Mouse (Mus musculus): ENCODE measurements around the gene Nifk. TPM values are rescaled to one million over a fixed set of nuclear protein-coding genes. Genes with fewer than 3 reads are reported as not detected.

Gene Nifk
- polyA plus RNA-seq (2016; fragmentation: Nextera tagmentation; extraction: Ambion mirVana), result 93.0 and 105 TPM in 2 replicates

DNA sequence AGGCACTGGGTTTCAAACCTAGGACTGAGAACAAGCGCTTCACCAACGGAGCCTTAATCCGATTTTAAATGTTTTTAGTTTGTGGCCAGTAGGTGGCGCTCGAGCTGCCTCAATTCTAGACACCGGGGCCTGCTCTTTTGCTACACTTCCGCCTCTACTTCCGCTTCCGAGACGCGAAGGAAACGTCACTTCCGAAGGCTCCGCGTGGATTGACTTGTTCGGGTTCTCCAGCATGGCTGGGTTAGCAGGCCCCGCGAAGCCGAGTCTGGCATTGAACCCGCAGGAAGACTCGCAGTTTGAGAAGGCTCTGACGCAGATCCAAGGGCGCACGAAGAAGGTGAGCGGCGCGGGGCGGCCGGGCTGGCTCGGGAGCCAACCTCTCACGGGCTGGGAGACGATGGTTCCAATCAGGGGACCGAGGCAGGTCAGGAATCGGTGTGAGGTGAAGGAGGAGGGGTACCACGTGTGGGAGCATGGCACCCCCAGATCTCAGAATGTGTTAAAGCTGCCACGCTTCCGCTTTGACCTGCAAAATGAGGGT is at the start of gene Nifk:
Gene Nifk, plus strand, starts transcription at position 179 of the 541 bp plus-strand sequence.
- peak within 1 kb of the TSS; percentile 93 for H3K4me3 ChIP-seq
- peaks cover 31% of the 10 kb centered on the region for H3K36me3 ChIP-seq
- WGBS, result under 1% methylated on average over 37 of the region's 37 CpGs
- peak within 1 kb of the TSS; percentile 85 for H3K27ac ChIP-seq (replicated peaks)
- DNase-seq (ENCODE audit: low spot score), result peak; percentile 94
- peaks cover 11% of the 10 kb centered on the region for H3K4me1 ChIP-seq
- no peaks in the 10 kb centered on the region for H3K27me3 ChIP-seq (ENCODE audit: low read depth, poor library complexity, severe bottlenecking)
- no peaks in the 10 kb centered on the region for H3K9me3 ChIP-seq (replicated peaks)

DNA sequence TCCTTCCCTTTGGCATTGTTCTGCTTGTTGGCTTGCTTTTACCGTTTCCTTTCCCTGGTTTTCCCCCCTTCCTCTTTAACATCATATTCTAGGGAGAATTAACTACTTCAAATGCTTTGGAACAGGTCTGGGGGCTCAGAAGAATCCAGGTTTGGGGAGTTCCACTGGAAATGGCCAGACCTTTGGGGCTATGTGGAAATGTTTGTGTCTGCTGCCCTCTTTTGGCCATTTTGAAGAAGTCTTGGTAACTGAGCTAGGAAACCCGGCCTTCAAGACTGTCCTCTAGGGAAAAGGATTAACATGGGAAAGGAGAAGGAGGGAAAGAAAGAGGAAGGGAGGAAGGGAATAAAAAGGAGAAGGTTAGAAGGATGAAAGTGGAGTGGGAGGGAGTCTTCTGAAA is 46.5 kb upstream of the Nifk start:
- 13% methylated on average over 2 of the region's 2 CpGs for WGBS
- Histone ChIP-seq H3K4me3 (no peak overlapping the region), H3K9me3 (replicated peaks) (no peaks in the 10 kb centered on the region), H3K36me3 (no peaks in the 10 kb centered on the region), H3K27ac (replicated peaks) (no peak overlapping the region), H3K27me3 (ENCODE audit: low read depth, poor library complexity, severe bottlenecking) (no peaks in the 10 kb centered on the region), H3K4me1 (no peaks in the 10 kb centered on the region)
- peak; percentile 11 for DNase-seq (ENCODE audit: low spot score)

DNA sequence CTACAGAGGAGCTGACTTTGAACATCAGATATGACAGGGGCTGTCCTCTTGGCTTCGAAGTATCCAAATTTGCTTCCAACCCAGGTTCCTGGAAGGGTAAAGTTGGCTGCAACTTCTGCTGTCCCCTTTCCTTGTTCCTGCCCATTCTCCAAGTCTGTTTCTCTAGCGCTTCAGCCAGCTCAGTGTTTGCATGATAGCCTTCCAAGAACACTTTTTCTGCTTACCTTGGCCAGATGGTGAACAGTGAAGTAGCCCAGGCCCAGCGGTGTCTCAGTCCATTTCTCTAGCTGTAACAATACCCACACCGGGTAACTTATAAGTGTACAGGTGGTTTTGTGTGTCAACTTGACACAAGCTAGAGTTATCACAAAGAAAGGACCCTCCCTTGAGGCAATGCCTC is 29.3 kb upstream of the Nifk start:
- H3K4me3 ChIP-seq, result no peak overlapping the region
- H3K27me3 ChIP-seq (ENCODE audit: low read depth, poor library complexity, severe bottlenecking), result no peaks in the 10 kb centered on the region
- H3K4me1 ChIP-seq, result no peaks in the 10 kb centered on the region
- H3K36me3 ChIP-seq, result peaks cover 33% of the 10 kb centered on the region
- H3K9me3 ChIP-seq (replicated peaks), result no peaks in the 10 kb centered on the region
- WGBS, result 91% methylated on average over 4 of the region's 4 CpGs
- H3K27ac ChIP-seq (replicated peaks), result no peak overlapping the region
- DNase-seq (ENCODE audit: low spot score), result no peak

DNA sequence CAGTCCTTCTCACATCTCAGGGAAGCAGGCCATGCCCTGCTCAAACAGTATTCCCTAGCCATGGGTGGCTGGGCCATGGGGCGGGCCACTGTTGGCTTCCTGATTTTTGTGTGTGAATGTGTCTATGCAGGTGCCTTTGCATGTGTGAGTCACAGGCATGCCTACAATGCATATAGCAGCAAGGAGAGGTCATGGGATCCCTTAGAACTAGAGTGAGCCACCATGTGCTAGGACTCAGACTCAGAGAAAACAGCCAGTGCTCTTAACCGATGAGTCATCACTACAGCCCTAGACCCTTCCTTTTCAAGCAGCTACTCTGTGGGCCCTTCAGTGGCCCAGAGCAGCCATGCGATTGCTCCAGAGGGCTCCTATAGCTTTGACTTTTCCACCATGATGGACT is 27.4 kb upstream of the Nifk start:
- 92% methylated on average over 3 of the region's 3 CpGs for WGBS
- Histone ChIP-seq H3K36me3 (peaks cover 52% of the 10 kb centered on the region), H3K4me1 (no peaks in the 10 kb centered on the region), H3K27me3 (ENCODE audit: low read depth, poor library complexity, severe bottlenecking) (no peaks in the 10 kb centered on the region), H3K4me3 (no peak overlapping the region), H3K9me3 (replicated peaks) (no peaks in the 10 kb centered on the region), H3K27ac (replicated peaks) (no peak overlapping the region)
- no peak for DNase-seq (ENCODE audit: low spot score)

DNA sequence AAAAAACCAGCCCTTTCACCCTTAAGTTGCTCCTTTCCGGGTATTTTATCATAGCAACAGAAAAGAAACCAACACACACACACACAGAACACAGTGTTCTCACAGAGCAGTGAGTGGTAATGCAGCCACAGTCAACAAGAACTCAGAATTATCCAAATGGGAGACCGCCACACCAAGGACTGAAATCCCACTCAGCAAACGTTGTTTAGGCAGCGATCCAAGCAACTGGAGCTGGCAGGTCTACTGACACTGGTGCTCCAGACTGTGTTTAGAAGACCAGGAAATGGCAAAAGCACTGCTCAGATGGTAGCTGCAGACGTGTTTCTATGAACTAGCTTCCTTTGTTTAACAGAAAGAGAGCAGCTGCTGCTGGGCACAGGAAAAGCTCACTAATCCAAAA is 26.8 kb upstream of the Nifk start:
- WGBS, result 87% methylated on average over 5 of the region's 5 CpGs
- no peak overlapping the region for H3K27ac ChIP-seq (replicated peaks)
- H3K27me3 ChIP-seq (ENCODE audit: low read depth, poor library complexity, severe bottlenecking), result no peaks in the 10 kb centered on the region
- no peak overlapping the region for H3K4me3 ChIP-seq
- H3K36me3 ChIP-seq, result peaks cover 59% of the 10 kb centered on the region
- H3K9me3 ChIP-seq (replicated peaks), result no peaks in the 10 kb centered on the region
- peak; percentile 12 for DNase-seq (ENCODE audit: low spot score)
- H3K4me1 ChIP-seq, result no peaks in the 10 kb centered on the region

DNA sequence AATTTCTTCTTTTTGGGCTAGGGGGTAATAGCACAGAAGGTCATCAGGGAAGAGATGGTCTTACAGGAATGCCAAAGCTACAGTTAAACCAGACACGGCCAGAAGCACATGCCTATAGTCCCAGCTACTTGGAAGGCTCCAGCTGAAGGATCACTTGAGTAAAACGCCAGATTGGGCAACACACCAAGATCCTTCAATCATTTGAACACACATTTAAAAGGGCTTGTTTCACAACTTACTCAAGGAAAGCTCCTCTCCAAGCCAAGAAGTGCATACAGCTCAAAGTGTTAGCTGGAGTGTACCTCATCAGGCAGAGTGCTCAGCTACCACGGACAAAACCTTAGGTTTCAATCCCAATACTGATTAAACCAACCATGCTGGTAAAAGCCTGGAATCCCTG is 25.0 kb upstream of the Nifk start:
- no peak overlapping the region for H3K4me3 ChIP-seq
- DNase-seq (ENCODE audit: low spot score), result peak; percentile 4
- H3K9me3 ChIP-seq (replicated peaks), result no peaks in the 10 kb centered on the region
- peaks cover 77% of the 10 kb centered on the region for H3K36me3 ChIP-seq
- no peaks in the 10 kb centered on the region for H3K4me1 ChIP-seq
- no peak overlapping the region for H3K27ac ChIP-seq (replicated peaks)
- 91% methylated on average over 3 of the region's 3 CpGs for WGBS
- no peaks in the 10 kb centered on the region for H3K27me3 ChIP-seq (ENCODE audit: low read depth, poor library complexity, severe bottlenecking)

DNA sequence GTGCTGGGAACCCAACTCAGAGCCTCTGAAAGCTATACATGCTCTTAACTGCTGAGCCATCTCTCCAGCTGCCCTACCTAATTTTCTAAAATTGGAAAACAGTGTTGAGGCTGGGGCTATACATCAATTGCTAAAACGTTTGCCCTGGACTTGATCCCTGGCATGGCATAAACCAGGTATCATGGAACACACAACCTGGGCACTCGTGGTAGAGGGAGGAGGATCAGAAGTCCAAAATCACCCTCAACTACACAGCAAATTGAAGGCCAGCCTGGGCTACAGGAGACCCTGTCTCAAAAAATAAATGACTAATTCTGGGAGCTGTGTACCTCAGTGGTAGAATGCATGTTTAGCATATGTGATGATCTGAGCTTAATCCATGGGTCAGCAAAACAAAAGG is 23.9 kb upstream of the Nifk start:
- H3K4me1 ChIP-seq, result no peaks in the 10 kb centered on the region
- 94% methylated on average over 2 of the region's 2 CpGs for whole genome bisulfite sequencing
- no peaks in the 10 kb centered on the region for H3K27me3 ChIP-seq (ENCODE audit: low read depth, poor library complexity, severe bottlenecking)
- no peak overlapping the region for H3K4me3 ChIP-seq
- DNase-seq (ENCODE audit: low spot score), result peak; percentile 7
- no peaks in the 10 kb centered on the region for H3K9me3 ChIP-seq (replicated peaks)
- H3K27ac ChIP-seq (replicated peaks), result no peak overlapping the region
- peaks cover 87% of the 10 kb centered on the region for H3K36me3 ChIP-seq

DNA sequence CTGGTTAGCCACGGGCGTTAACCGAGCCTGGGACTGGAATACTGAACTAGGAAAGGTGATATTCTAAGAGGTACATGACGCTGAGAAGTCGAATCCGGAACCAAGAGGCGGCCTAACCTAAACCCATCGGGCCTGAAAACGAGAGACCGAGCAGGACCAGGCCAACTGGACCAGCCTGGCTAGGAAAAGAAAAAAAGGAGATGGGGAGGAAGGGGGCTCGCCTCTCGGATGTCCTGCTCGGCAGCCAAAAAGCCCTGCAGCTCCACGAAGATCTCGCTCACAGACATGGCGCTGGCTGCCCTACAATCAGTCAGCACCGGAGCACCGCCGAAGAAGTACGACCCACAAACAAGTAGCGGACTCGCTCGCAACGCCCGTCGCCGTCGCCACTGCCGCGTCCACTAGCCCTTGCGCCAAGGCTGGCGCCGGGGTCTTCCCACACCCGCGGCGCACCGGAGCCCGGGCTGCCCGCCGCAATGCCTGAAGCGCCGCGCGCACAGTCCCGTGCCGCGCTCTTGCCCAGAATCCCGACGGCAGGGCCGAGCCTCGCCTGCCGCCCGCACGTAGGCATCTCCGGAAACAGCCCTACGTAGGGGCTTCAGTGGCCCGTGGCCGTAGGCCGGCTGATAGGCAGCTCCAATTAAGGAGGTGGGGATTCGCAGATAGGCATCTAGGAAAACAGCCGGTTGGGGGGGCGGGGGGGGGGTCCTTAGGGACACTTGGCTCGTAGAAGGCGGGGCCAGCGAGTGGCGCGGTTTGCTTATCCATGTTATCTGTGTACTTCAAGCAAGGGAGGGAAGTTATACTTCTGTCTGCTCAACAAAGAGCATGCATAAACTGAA is 10.6 kb upstream of the Nifk start:
- H3K4me3 ChIP-seq, result peak overlapping the region; percentile 81
- H3K9me3 ChIP-seq (replicated peaks), result no peaks in the 10 kb centered on the region
- no peaks in the 10 kb centered on the region for H3K27me3 ChIP-seq (ENCODE audit: low read depth, poor library complexity, severe bottlenecking)
- H3K27ac ChIP-seq (replicated peaks), result peak overlapping the region; percentile 90
- WGBS, result under 1% methylated on average over 67 of the region's 67 CpGs
- DNase-seq (ENCODE audit: low spot score), result peak; percentile 93
- H3K36me3 ChIP-seq, result peaks cover 23% of the 10 kb centered on the region
- peaks cover 9% of the 10 kb centered on the region for H3K4me1 ChIP-seq

DNA sequence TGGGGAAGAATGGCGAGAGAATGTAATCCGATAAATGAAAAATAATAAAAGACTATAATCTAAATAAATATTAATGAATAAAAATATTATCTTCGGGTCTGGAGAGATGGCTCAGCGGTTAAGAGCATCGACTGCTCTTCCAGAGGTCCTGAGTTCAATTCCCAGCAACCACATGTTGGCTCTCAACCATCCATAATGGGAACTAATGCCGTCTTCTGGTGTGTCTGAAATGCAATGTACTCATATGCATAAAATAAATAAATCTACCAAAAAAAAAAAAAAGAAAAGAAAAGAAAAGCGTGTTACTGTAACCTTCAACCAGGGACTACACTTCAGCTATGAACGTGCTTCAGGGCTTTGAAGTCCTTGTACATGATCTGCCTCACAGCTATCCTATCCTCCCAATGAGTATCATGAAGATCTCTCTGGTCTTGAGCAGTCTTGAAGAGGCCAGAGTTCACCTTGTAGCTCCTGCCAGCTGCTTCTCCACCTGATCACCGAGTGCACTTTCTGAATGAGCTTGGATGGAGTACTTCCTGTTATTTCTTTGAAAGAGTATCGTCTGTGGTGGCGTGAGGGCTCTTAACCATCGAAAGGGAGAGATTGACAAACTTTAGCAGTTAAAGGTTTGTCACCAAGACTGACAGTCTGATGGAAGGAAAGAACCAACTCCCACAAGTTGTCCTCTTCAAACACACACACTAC is 9.9 kb upstream of the Nifk start, which contains the start of gene Tsn:
Gene Tsn, minus strand, starts transcription at position 118 of the 705 bp plus-strand sequence.
- peaks cover 16% of the 10 kb centered on the region for H3K36me3 ChIP-seq
- peaks cover 9% of the 10 kb centered on the region for H3K4me1 ChIP-seq
- no peak for DNase-seq (ENCODE audit: low spot score)
- 56% methylated on average over 12 of the region's 12 CpGs for WGBS
- peak within 1 kb of the TSS; percentile 90 for H3K27ac ChIP-seq (replicated peaks)
- no peaks in the 10 kb centered on the region for H3K9me3 ChIP-seq (replicated peaks)
- H3K4me3 ChIP-seq, result peak within 1 kb of the TSS; percentile 81
- no peaks in the 10 kb centered on the region for H3K27me3 ChIP-seq (ENCODE audit: low read depth, poor library complexity, severe bottlenecking)

DNA sequence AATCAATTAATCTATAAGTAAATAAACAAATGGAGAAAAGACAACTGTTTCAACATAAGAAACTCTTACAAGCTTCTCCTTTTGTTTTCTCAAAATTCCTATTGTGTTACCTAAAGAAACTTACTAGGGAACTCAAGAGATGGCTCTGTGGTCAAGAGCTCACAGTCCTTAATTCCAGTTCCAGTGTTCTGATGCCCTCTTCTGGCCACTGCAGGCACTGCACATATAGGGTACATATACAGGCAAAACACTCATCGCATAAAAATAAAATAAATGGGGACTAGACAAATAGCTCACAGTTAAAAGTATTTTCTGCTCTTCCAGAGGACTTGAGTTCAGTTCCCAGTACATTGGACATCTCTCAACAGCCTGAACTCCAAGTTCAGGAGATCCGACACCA is 943 bp upstream of the Nifk start:
- Histone ChIP-seq H3K27ac (replicated peaks) (no peak overlapping the region), H3K27me3 (ENCODE audit: low read depth, poor library complexity, severe bottlenecking) (no peaks in the 10 kb centered on the region), H3K4me3 (no peak overlapping the region), H3K36me3 (peaks cover 23% of the 10 kb centered on the region), H3K4me1 (peaks cover 11% of the 10 kb centered on the region), H3K9me3 (replicated peaks) (no peaks in the 10 kb centered on the region)
- DNase-seq (ENCODE audit: low spot score), result peak; percentile 35
- 66% methylated on average over 2 of the region's 2 CpGs for WGBS

DNA sequence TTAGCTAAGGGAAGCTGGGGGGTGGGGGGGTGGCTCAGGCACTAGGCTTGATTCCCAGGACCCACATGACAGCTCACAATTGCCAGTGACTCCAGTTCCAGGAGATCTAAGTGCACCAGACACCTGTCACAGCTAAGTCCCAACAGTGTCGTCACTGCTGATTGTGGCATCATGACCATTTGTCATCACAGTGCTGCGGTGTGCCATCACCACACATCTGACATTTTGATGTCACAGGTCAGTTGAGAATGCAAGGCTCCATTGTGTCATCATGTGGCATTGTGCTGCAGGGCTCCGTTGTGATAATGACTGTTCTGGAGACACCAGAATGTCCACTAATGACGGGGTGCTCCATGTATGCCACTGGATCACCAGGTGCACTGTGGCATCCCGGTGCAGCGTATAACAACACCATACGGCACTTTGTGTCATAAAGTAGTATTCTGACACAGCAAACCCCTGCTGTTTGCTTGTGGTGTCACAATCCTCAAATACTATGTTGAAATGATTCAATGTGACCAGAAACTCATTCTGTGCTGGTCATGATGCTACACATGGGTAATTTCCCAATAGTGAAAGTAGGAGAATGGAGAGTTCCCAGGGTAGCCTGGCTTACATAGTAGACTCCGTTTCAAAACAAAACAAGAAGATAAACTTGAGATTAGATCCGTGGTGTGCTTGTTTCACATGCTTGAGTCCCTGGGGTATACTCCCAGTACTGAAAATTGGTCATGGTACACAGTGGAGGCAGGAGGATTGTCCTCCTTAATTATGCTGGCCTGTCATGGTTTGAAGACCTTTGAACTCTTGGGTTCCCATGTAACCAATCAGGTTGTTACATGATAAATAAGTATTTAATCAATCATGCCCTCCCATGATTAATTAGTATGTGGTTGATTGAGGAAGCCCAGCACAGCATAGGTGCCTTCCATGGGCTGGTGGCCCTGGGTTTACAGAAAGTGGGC is 13.4 kb downstream of the Nifk start:
- H3K27me3 ChIP-seq (ENCODE audit: low read depth, poor library complexity, severe bottlenecking), result no peaks in the 10 kb centered on the region
- H3K4me1 ChIP-seq, result no peaks in the 10 kb centered on the region
- DNase-seq (ENCODE audit: low spot score), result no peak
- H3K36me3 ChIP-seq, result peaks cover 62% of the 10 kb centered on the region
- 86% methylated on average over 9 of the region's 9 CpGs for WGBS
- H3K27ac ChIP-seq (replicated peaks), result no peak overlapping the region
- no peak overlapping the region for H3K4me3 ChIP-seq
- no peaks in the 10 kb centered on the region for H3K9me3 ChIP-seq (replicated peaks)

DNA sequence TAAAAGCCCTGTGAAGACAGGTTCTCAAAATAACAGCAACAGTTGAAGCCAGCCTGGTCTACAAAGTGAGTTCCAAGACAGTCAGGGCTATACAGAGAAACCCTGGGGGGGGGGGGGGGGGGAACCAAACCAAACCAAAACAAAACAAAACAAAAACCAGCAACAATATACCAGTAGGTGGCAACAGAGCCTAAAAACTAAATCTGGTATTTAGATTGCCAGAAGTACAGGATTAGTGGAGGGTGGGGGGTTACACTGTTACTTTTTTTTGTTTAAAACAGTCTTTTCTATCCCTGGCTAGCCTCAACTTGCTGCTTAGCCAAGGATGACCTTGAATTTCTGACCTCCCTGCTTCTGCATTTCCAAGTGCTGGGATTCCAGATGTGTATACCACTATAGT is 14.2 kb downstream of the Nifk start:
- Histone ChIP-seq H3K9me3 (replicated peaks) (no peaks in the 10 kb centered on the region), H3K27me3 (ENCODE audit: low read depth, poor library complexity, severe bottlenecking) (no peaks in the 10 kb centered on the region), H3K4me3 (no peak overlapping the region), H3K36me3 (peaks cover 54% of the 10 kb centered on the region), H3K27ac (replicated peaks) (no peak overlapping the region), H3K4me1 (no peaks in the 10 kb centered on the region)
- no peak for DNase-seq (ENCODE audit: low spot score)

All from midbrain, embryonic 10.5 days (tissue).